Mouse (Mus musculus) adrenal gland, postnatal 0 days (tissue): ENCODE measurements around the gene Nubp2. TPM values are rescaled to one million over a fixed set of nuclear protein-coding genes. Genes with fewer than 3 reads are reported as not detected.

Experiments used
- polyA plus RNA-seq: library from polyadenylated mRNA; unstranded; fragments of >200 nt; fragmentation: Nextera tagmentation; extraction: Ambion mirVana; gene quantifications from 2 replicates; pipeline ENCODE4 v1.2.1, GENCODE M21; 2015

Nubp2 gene
- polyA plus RNA-seq = 47.2 and 66.1 TPM in 2 replicates

GRCm38 (mm10) chr17:24886134-24886931 is at the start of gene Nubp2, which contains the start of gene Spsb3:
Gene Nubp2, minus strand, starts transcription at chr17:24886349.
Gene Spsb3, plus strand, starts transcription at chr17:24886643.

DNA sequence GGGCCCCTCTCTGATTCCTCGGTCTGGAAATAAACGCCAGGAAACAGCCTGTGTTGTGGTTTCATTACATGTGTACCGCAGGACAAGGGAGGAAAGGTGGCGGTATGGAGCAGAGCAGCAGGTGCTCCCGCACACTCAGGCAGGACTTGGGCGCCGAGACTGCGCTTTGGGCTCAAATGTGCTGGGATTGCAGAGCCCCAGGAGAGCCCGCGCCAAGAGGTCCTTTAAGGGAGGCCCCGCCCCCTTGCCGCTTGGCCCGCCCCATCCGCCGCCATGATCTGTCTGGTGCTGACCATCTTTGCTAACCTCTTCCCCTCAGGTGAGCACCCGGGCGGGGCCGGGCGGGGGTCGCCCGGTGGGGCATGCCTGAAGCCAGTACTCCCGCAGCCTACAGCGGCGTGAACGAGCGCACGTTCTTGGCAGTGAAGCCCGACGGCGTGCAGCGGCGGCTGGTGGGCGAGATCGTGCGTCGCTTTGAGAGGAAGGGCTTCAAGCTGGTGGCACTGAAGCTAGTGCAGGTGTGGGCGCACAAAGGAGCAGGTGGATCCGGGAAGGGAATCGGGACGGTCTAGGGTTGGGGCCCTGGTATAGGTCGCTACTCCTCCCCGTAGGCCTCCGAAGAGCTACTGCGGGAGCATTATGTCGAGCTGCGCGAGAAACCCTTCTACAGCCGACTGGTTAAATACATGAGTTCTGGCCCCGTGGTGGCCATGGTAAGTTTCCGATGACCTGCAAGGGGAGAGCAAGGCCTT is 10.3 kb upstream of the Nubp2 start, which contains the start of gene Nme3:
Nme3 (plus strand) TSS at position 260 of the 752 bp plus-strand sequence.

DNA sequence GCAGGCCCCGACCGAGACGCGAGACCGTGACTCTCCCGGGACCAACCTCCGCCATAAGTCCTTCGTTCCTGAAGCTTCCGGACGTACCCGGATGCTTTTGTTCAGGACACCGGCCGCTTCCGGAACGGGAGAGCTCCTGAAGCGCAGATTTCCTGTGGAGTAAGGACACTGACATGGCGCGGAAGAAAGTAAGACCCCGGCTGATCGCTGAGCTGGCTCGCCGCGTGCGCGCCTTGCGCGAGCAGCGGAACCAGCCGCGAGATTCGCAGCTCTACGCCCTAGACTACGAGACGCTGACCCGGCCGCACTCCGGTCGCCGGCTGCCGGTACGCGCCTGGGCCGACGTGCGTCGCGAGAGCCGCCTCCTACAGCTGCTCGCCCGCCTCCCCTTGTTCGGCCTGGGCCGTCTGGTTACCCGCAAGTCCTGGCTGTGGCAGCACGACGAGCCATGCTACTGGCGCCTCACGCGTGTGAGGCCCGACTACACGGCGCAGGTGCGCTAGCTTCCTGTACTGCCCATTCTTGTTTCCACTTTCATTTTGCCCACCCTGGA is 8.9 kb upstream of the Nubp2 start, which contains the start of the genes Eme2 and Mrps34:
Eme2 (minus strand) TSS at position 93 of the 553 bp plus-strand sequence.
Mrps34 (plus strand) TSS at position 122 of the 553 bp plus-strand sequence.

GRCm38 (mm10) chr17:24865776-24866175 is 20.4 kb downstream of the Nubp2 start, which contains the start of gene Igfals:
Gene Igfals, plus strand, starts transcription at chr17:24865997.

DNA sequence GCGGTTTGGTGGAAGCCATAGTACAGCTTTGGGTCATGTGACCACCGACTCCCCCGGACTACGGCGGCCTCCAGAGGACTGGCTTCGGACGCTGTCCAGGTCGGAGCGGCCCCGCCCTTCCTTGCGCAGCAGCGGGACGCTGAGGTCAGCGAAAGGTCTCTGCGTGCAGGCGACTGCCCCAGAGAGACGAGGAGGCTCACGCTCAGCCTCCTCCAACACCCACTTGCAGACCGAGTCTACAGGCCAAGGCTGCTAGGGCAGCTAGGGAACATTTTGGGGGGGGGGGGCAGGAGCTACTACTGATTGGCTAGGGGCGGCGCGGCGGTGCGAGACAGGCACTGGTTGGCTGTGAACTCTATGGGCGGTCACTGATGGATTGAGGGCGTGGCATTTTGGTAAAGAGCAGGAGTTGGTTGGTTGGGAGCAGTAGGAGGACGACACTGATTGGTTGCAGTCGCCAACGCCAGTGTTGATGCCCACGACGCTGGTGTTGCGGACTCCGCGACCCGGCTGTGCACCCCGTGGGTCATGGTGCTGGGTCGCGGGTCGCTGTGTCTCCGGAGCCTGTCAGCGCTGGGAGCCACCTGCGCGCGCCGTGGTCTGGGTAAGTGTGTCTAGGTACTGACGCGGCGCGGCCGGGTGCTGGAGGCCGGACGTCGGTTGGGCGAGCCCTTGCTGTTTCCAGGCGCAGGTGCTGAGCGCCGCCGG is 35.9 kb downstream of the Nubp2 start, which contains the start of gene Fahd1:
Fahd1 (minus strand) TSS at position 300 of the 708 bp plus-strand sequence.

GRCm38 (mm10) chr17:24839842-24840241 is 46.3 kb downstream of the Nubp2 start, which contains the start of gene Hagh:
Gene Hagh, plus strand, starts transcription at chr17:24840143.

Other genes with a start within 250 kb of the Nubp2 start
- gene Slc9a3r2, start 236.0 kb downstream of the Nubp2 start, polyA plus RNA-seq = 61.7 and 66.2 TPM in 2 replicates
- not detected in 2 replicates for gene Npw, start 227.9 kb downstream of the Nubp2 start, polyA plus RNA-seq
- 11.8 and 14.9 TPM in 2 replicates for gene Zfp598, start 216.7 kb downstream of the Nubp2 start, polyA plus RNA-seq
- gene Syngr3, start 196.4 kb downstream of the Nubp2 start, polyA plus RNA-seq = 14.5 and 51.8 TPM in 2 replicates
- gene Gfer, start 190.2 kb downstream of the Nubp2 start, polyA plus RNA-seq = 36.3 and 36.6 TPM in 2 replicates
- 1.6 and 2.0 TPM in 2 replicates for gene Noxo1, start 190.1 kb downstream of the Nubp2 start, polyA plus RNA-seq
- gene Tbl3, start 178.7 kb downstream of the Nubp2 start, polyA plus RNA-seq = 21.3 and 34.2 TPM in 2 replicates
- gene Rnf151, start 168.3 kb downstream of the Nubp2 start, polyA plus RNA-seq = not detected in 2 replicates
- 872 and 948 TPM in 2 replicates for gene Rps2, start 168.2 kb downstream of the Nubp2 start, polyA plus RNA-seq
- 222 and 254 TPM in 2 replicates for gene Ndufb10, start 161.9 kb downstream of the Nubp2 start, polyA plus RNA-seq
- 0.46 and 0.58 TPM in 2 replicates for gene Rpl3l, start 158.5 kb downstream of the Nubp2 start, polyA plus RNA-seq
- gene Msrb1, start 149.7 kb downstream of the Nubp2 start, polyA plus RNA-seq = 47.7 and 55.8 TPM in 2 replicates
- gene Hs3st6, start 133.4 kb downstream of the Nubp2 start, polyA plus RNA-seq = 4.2 and 12.5 TPM in 2 replicates
- gene Meiob, start 82.1 kb downstream of the Nubp2 start, polyA plus RNA-seq = 1.0 and 1.3 TPM in 2 replicates
- gene Hagh, start 46.2 kb downstream of the Nubp2 start, polyA plus RNA-seq = 56.0 and 73.6 TPM in 2 replicates
- 19.9 and 26.7 TPM in 2 replicates for gene Fahd1, start 36.0 kb downstream of the Nubp2 start, polyA plus RNA-seq
- 0.32 and 0.88 TPM in 2 replicates for gene Igfals, start 20.4 kb downstream of the Nubp2 start, polyA plus RNA-seq
- 35.1 and 41.0 TPM in 2 replicates for gene Spsb3, start 294 bp upstream of the Nubp2 start, polyA plus RNA-seq
- gene Eme2, start 8.7 kb upstream of the Nubp2 start, polyA plus RNA-seq = 23.7 and 39.5 TPM in 2 replicates
- 124 and 213 TPM in 2 replicates for gene Mrps34, start 8.8 kb upstream of the Nubp2 start, polyA plus RNA-seq
- gene Nme3, start 10.2 kb upstream of the Nubp2 start, polyA plus RNA-seq = 122 and 135 TPM in 2 replicates
- gene Mapk8ip3, start 50.6 kb upstream of the Nubp2 start, polyA plus RNA-seq = 22.8 and 25.6 TPM in 2 replicates
- gene Jpt2, start 74.3 kb upstream of the Nubp2 start, polyA plus RNA-seq = 40.1 and 42.0 TPM in 2 replicates
- gene Cramp1l, start 129.4 kb upstream of the Nubp2 start, polyA plus RNA-seq = 4.4 and 4.6 TPM in 2 replicates
- gene Ift140, start 129.7 kb upstream of the Nubp2 start, polyA plus RNA-seq = 9.8 and 14.3 TPM in 2 replicates
- gene Tmem204, start 197.2 kb upstream of the Nubp2 start, polyA plus RNA-seq = 47.0 and 48.5 TPM in 2 replicates
- gene Telo2, start 229.6 kb upstream of the Nubp2 start, polyA plus RNA-seq = 17.3 and 18.1 TPM in 2 replicates
- gene Ptx4, start 234.4 kb upstream of the Nubp2 start, polyA plus RNA-seq = 0.17 and 0.25 TPM in 2 replicates
- 11.8 and 20.7 TPM in 2 replicates for gene Clcn7, start 247.0 kb upstream of the Nubp2 start, polyA plus RNA-seq